ENCODE assay signal across 11 mouse cellular contexts in the genomic region with DNA sequence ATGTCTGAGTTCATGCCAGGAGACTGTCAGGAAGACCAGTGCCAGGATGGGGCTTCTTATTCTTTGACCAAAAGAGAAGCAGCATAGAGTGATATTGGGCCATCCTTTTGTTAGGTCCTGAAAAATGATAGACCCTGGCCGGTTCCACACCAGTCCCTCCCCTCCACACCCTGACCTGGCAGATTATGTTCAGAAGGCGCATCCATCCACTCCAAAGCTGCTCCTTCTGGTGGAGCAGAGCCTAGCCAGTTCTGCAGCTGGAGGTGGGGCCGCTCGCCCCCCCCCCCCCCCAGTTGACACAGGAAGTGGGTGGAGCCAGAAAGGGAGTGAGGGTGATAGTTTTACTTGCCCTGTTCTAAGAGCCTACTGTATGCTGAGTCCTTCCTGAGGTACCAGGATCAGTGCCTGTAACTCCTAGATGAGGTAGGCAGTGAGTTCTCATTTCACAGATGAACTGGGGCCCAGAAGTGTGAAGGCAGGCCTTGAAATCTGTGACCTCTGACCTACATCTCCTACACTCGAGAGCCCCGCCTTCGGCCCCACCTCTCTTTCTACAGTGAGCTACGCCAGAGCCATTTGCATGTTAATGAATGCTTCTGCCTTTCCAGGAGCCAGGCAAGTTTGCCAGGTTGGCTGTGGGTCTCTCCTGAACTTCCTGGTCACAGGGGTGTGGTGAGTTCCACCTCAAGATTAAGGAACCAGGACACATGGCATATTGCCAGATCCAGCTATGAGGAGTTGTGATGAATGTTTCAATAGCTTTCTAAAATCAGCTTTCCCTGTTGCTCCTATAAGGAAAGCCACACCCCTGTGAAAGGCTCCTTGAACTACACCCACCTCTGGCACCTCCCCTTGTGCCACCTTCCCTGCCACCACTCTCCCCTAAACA. TPM values are rescaled to one million over a fixed set of nuclear protein-coding genes. Genes with fewer than 3 reads are reported as not detected.
DNase-seq lines count a peak whose midpoint lies in the region; ATAC-seq and TF ChIP-seq lines count a peak whose summit lies in the region.
"Had no signal": no experiment of that assay in that cellular context is flagged by ENCODE, and none has a peak within 500 bp of the region (broad histone marks: within the 10 kb centered on the region; RNA-seq: fewer than 3 reads in every experiment).

No protein-coding gene starts in this region.

- peak; percentile 20 for DNase-seq in adrenal gland, postnatal 14 days
- DNase-seq in adrenal gland, postnatal 4 days (ENCODE audit: low spot score in 2 of 2) = no peak
- DNase-seq in MN1 (ENCODE audit: low spot score) = peak; percentile 13
- DNase-seq in lung, embryonic 14.5 days = peak; percentile 37
- DNase-seq in cerebellum, adult 18-20 months = no peak

- peaks cover 15% of the 10 kb centered on the region for H3K4me1 ChIP-seq in intestine, embryonic 16.5 days (ENCODE audit: control insufficient read depth, insufficient read depth, low read length)
- H3K4me1 ChIP-seq in lung, embryonic 14.5 days (ENCODE audit: insufficient read depth) = peaks cover 15% of the 10 kb centered on the region
- no peaks in the 10 kb centered on the region for H3K4me1 ChIP-seq in hindbrain, embryonic 16.5 days (ENCODE audit: control insufficient read depth, insufficient read depth, low read depth, low read length)
- 0 out of 2 replicates have a peak, but pooled peaks cover 2% of the 10 kb centered on the region for H3K4me1 ChIP-seq in midbrain, embryonic 13.5 days (replicated peaks)

- no peak overlapping the region for H3K9ac ChIP-seq in intestine, embryonic 16.5 days (ENCODE audit: low read depth, low read length)
- no peak overlapping the region for H3K9ac ChIP-seq in lung, embryonic 14.5 days
- no peak overlapping the region for H3K9ac ChIP-seq in hindbrain, embryonic 16.5 days (ENCODE audit: low read depth, low read length)
- no peak overlapping the region for H3K9ac ChIP-seq in midbrain, embryonic 13.5 days (replicated peaks)

- H3K27ac ChIP-seq in intestine, embryonic 16.5 days (ENCODE audit: low read length) = peak overlapping the region; percentile 47; the same call in 1 of the 2 replicates
- no peak overlapping the region; the same call in 1 of the 2 replicates for H3K27ac ChIP-seq in lung, embryonic 14.5 days (ENCODE audit: low read depth)
- H3K27ac ChIP-seq in hindbrain, embryonic 16.5 days (ENCODE audit: low read depth, low read length) = no peak overlapping the region
- H3K27ac ChIP-seq in midbrain, embryonic 13.5 days = no peak overlapping the region

- H3K27me3 ChIP-seq in intestine, embryonic 16.5 days (replicated peaks; ENCODE audit: control insufficient read depth, insufficient read depth, low read length) = no peaks in the 10 kb centered on the region
- no peaks in the 10 kb centered on the region for H3K27me3 ChIP-seq in lung, embryonic 14.5 days (ENCODE audit: insufficient read depth, low read length)
- no peaks in the 10 kb centered on the region for H3K27me3 ChIP-seq in hindbrain, embryonic 16.5 days (replicated peaks; ENCODE audit: control insufficient read depth, insufficient read depth, low read length)
- no peaks in the 10 kb centered on the region for H3K27me3 ChIP-seq in midbrain, embryonic 13.5 days

- WGBS in intestine, embryonic 16.5 days = 25% methylated on average over 8 of the region's 8 CpGs
- 29% methylated on average over 8 of the region's 8 CpGs for WGBS in lung, embryonic 14.5 days
- 31% methylated on average over 8 of the region's 8 CpGs for WGBS in hindbrain, embryonic 16.5 days
- 26% methylated on average over 8 of the region's 8 CpGs for WGBS in midbrain, embryonic 13.5 days

- TF ChIP-seq CTCF in lung, embryonic 14.5 days (IDR thresholded peaks at IDR 0.05; ENCODE audit: low read depth) = no peak

- H3K9me3 ChIP-seq in intestine, embryonic 16.5 days (ENCODE audit: control insufficient read depth, low read length) = no peaks in the 10 kb centered on the region
- H3K9me3 ChIP-seq in lung, embryonic 14.5 days (ENCODE audit: low read depth, low read length) = no peaks in the 10 kb centered on the region
- no peaks in the 10 kb centered on the region; the same call in 1 of the 2 replicates for H3K9me3 ChIP-seq in hindbrain, embryonic 16.5 days (ENCODE audit: control insufficient read depth, low read length)
- H3K9me3 ChIP-seq in midbrain, embryonic 13.5 days = no peaks in the 10 kb centered on the region

- H3K4me3 ChIP-seq in intestine, embryonic 16.5 days (ENCODE audit: low read length) = no peak overlapping the region
- H3K4me3 ChIP-seq in lung, embryonic 14.5 days (ENCODE audit: low read depth, low read length) = no peak overlapping the region
- H3K4me3 ChIP-seq in hindbrain, embryonic 16.5 days (ENCODE audit: low read length) = no peak overlapping the region
- H3K4me3 ChIP-seq in midbrain, embryonic 13.5 days (replicated peaks) = no peak overlapping the region

- peak; percentile 92 for ATAC-seq in intestine, embryonic 16.5 days
- peak; percentile 47 for ATAC-seq in lung, embryonic 14.5 days (ENCODE audit: insufficient read depth)
- no peak for ATAC-seq in hindbrain, embryonic 16.5 days
- no peak for ATAC-seq in midbrain, embryonic 13.5 days

- 0 out of 2 replicates have a peak overlapping the region, but pooled peaks have one; percentile 16 for H3K4me2 ChIP-seq in intestine, embryonic 16.5 days (ENCODE audit: low read depth, low read length)
- no peak overlapping the region for H3K4me2 ChIP-seq in lung, embryonic 14.5 days
- no peak overlapping the region for H3K4me2 ChIP-seq in hindbrain, embryonic 16.5 days (ENCODE audit: low read length)
- no peak overlapping the region for H3K4me2 ChIP-seq in midbrain, embryonic 13.5 days (replicated peaks)
- H3K4me2 ChIP-seq: midbrain, embryonic 11.5 days had no signal

- H3K36me3 ChIP-seq in intestine, embryonic 16.5 days (ENCODE audit: control insufficient read depth, insufficient read depth, low read length) = no peaks in the 10 kb centered on the region
- no peaks in the 10 kb centered on the region for H3K36me3 ChIP-seq in lung, embryonic 14.5 days (ENCODE audit: insufficient read depth)
- H3K36me3 ChIP-seq in hindbrain, embryonic 16.5 days (ENCODE audit: control insufficient read depth, insufficient read depth, low read length) = no peaks in the 10 kb centered on the region
- H3K36me3 ChIP-seq in midbrain, embryonic 13.5 days = no peaks in the 10 kb centered on the region

RNA-seq across cellular contexts. Expression of a gene that starts 46.8 kb away (rescaled TPM):
- total RNA-seq in adrenal gland, postnatal 14 days (2021) = 0.11 and 0.15 TPM in 2 replicates
- total RNA-seq in adrenal gland, postnatal 4 days (2021) = under 1 TPM; 0.14 to 0.22 TPM
- polyA plus RNA-seq in intestine, embryonic 16.5 days (2015; fragmentation: Nextera tagmentation; extraction: Ambion mirVana) = 0.84 and 1.4 TPM in 2 replicates
- polyA plus RNA-seq in lung, embryonic 14.5 days (2014; fragmentation: Nextera tagmentation; extraction: Ambion mirVana) = 4.0 and 4.6 TPM in 2 replicates
- polyA plus RNA-seq in hindbrain, embryonic 16.5 days (2015; fragmentation: Nextera tagmentation; extraction: Ambion mirVana) = 0.40 and 0.46 TPM in 2 replicates
- 0.48 and 0.54 TPM in 2 replicates for polyA plus RNA-seq in midbrain, embryonic 13.5 days (2015; fragmentation: Nextera tagmentation; extraction: Ambion mirVana)
- total RNA-seq: hematopoietic stem cell, adult 5-6 weeks had no signal
- polyA plus RNA-seq: spleen, adult 2 months had no signal

RNA-seq across cellular contexts. Expression of a gene that starts 49.4 kb away (rescaled TPM):
- total RNA-seq in adrenal gland, postnatal 14 days (2021) = 4.8 and 6.0 TPM in 2 replicates
- total RNA-seq in adrenal gland, postnatal 4 days (2021) = 1 to 10 TPM; 5.2 to 9.6 TPM
- polyA plus RNA-seq in intestine, embryonic 16.5 days (2015; fragmentation: Nextera tagmentation; extraction: Ambion mirVana) = 3.0 and 3.7 TPM in 2 replicates
- polyA plus RNA-seq in lung, embryonic 14.5 days (2014; fragmentation: Nextera tagmentation; extraction: Ambion mirVana) = 10.5 and 11.6 TPM in 2 replicates
- polyA plus RNA-seq in hindbrain, embryonic 16.5 days (2015; fragmentation: Nextera tagmentation; extraction: Ambion mirVana) = 3.3 and 3.8 TPM in 2 replicates
- 1.3 and 1.4 TPM in 2 replicates for polyA plus RNA-seq in midbrain, embryonic 13.5 days (2015; fragmentation: Nextera tagmentation; extraction: Ambion mirVana)

Comparison
In these comparisons a context has a peak if more than half of its experiments do, and no peak if none do; other contexts are left out.
1. DNase-seq: peak in adrenal gland, postnatal 14 days (single experiment), MN1 (single experiment) and lung, embryonic 14.5 days (single experiment); none in adrenal gland, postnatal 4 days (0 of 2) and cerebellum, adult 18-20 months (0 of 2).
2. ATAC-seq: peak in intestine, embryonic 16.5 days (single experiment) and lung, embryonic 14.5 days (single experiment); none in hindbrain, embryonic 16.5 days (single experiment) and midbrain, embryonic 13.5 days (single experiment).